Mouse (Mus musculus) c-Kit-positive CD71-positive TER-119-negative erythroid progenitor cells, embryonic 14.5 days (primary cell): ENCODE results near the gene Tenm2.

Source experiments
- DNase-seq: peaks from one replicate; pipeline ENCODE4 v3.0.0-alpha.2; 2013; ENCODE audit warnings: low read depth

Gene Tenm2

GRCm38 (mm10) chr11:35985841-35986393, 1249.8 kb downstream of the Tenm2 start:
- DNase-seq, result peak; percentile 7

GRCm38 (mm10) chr11:35982734-35983133, 1253.0 kb downstream of the Tenm2 start:
- no peak for DNase-seq

- no peak for DNase-seq
Observed at GRCm38 (mm10) chr11:35980411-35980917, 1255.3 kb downstream of the Tenm2 start, which contains the start of gene Wwc1. Gene Wwc1, minus strand, starts transcription at chr11:35980527.

GRCm38 (mm10) chr11:35979733-35980410, 1255.9 kb downstream of the Tenm2 start:
- no peak for DNase-seq

- DNase-seq, result no peak
Observed at GRCm38 (mm10) chr11:35979266-35979732, 1256.5 kb downstream of the Tenm2 start.

GRCm38 (mm10) chr11:35977796-35978195, 1258.0 kb downstream of the Tenm2 start:
- DNase-seq, result no peak

GRCm38 (mm10) chr11:35977096-35977495, 1258.7 kb downstream of the Tenm2 start:
- DNase-seq, result no peak

- DNase-seq, result no peak
Observed at GRCm38 (mm10) chr11:35976482-35976881, 1259.3 kb downstream of the Tenm2 start.

GRCm38 (mm10) chr11:35974632-35975450, 1260.9 kb downstream of the Tenm2 start:
- DNase-seq, result no peak

- no peak for DNase-seq
Observed at GRCm38 (mm10) chr11:35973135-35973534, 1262.6 kb downstream of the Tenm2 start.

GRCm38 (mm10) chr11:35972270-35972931, 1263.4 kb downstream of the Tenm2 start:
- DNase-seq, result no peak

- no peak for DNase-seq
Observed at GRCm38 (mm10) chr11:35970806-35971705, 1264.7 kb downstream of the Tenm2 start.

- no peak for DNase-seq
Observed at GRCm38 (mm10) chr11:35968291-35968690, 1267.5 kb downstream of the Tenm2 start.

- DNase-seq, result no peak
Observed at GRCm38 (mm10) chr11:35963981-35964549, 1271.7 kb downstream of the Tenm2 start.

- no peak for DNase-seq
Observed at GRCm38 (mm10) chr11:35963554-35963953, 1272.2 kb downstream of the Tenm2 start.

- no peak for DNase-seq
Observed at GRCm38 (mm10) chr11:35962431-35962830, 1273.3 kb downstream of the Tenm2 start.

- DNase-seq, result no peak
Observed at GRCm38 (mm10) chr11:35959270-35959669, 1276.5 kb downstream of the Tenm2 start.
